Mouse (Mus musculus) hindbrain, embryonic 12.5 days (tissue): ENCODE measurements at regions not wholly inside any gene's neighbourhood (a gene's known extent, or its start where the extent isn't known, plus 50 kb on each side); places are given as distances from the start of the nearest gene placed in this dataset.

Source experiments
- ATAC-seq: fragments of 200-750 bp; cut with Nextera tagmentation; 2 replicates; pipeline ENCODE4 v1.8.0; 2017; ENCODE audit warnings: moderate TSS enrichment; ENCODE audit not compliant: low FRiP score
- H3K27ac ChIP-seq: fragments of 300-500 bp; sonication (generic); 2 replicates; pipeline ENCODE4 v1.5.1; 2016; ENCODE audit warnings: mild to moderate bottlenecking
- H3K27me3 ChIP-seq: fragments of 300-500 bp; sonication (generic); 2 replicates; pipeline ENCODE4 v1.6.1; 2016; ENCODE audit warnings: mild to moderate bottlenecking
- H3K36me3 ChIP-seq: fragments of 300-500 bp; sonication (generic); 2 replicates; pipeline ENCODE4 v1.6.1; 2016; ENCODE audit warnings: mild to moderate bottlenecking
- H3K4me1 ChIP-seq: fragments of 300-500 bp; sonication (generic); 2 replicates; pipeline ENCODE4 v1.6.1; 2016
- H3K4me2 ChIP-seq: fragments of 300-500 bp; sonication (generic); replicated peaks from 2 replicates; pipeline ENCODE4 v1.6.1; 2016; ENCODE audit warnings: mild to moderate bottlenecking
- H3K4me3 ChIP-seq: fragments of 300-500 bp; sonication (generic); 2 replicates; pipeline ENCODE4 v1.5.1; 2016; ENCODE audit warnings: mild to moderate bottlenecking
- H3K9ac ChIP-seq: fragments of 300-500 bp; sonication (generic); 2 replicates; pipeline ENCODE4 v1.6.1; 2016; ENCODE audit warnings: mild to moderate bottlenecking, moderate library complexity
- H3K9me3 ChIP-seq: fragments of 300-500 bp; sonication (generic); replicated peaks from 2 replicates; pipeline ENCODE4 v1.6.1; 2016; ENCODE audit warnings: mild to moderate bottlenecking
- WGBS: fragments of 180-500 bp; shearing (Covaris S2); methylation state at CpG from one replicate; pipeline ENCODE4 v1.1.7; 2016; 5-methylcytosine and 5-hydroxymethylcytosine counted together

DNA sequence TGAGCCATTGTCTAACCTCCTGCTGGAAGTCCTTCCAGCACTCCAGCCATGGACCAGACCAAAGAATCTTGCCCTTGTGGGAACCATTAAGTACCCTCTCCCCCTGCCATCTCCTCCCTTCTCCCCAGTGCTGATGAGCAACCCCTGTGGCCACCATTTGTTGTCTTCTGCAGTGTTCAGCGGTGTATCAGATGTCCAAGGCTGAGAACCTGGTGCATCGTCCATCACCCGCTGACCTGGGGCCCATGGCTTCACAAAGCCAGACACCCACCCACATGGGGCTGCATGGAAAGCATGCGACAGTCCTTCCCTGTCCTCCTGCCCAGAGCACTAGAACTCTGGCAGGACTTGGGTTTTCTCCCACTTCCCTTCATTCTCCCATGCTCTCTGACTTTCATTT is 1596.7 kb downstream of the D3Ertd751e start:
- no peak overlapping the region for H3K9ac ChIP-seq
- WGBS: 94% methylated on average over 4 of the region's 4 CpGs
- no peak for ATAC-seq
- no peaks in the 10 kb centered on the region for H3K9me3 ChIP-seq
- no peaks in the 10 kb centered on the region for H3K36me3 ChIP-seq
- H3K4me1 ChIP-seq: no peaks in the 10 kb centered on the region
- H3K4me3 ChIP-seq: no peak overlapping the region
- H3K27me3 ChIP-seq: no peaks in the 10 kb centered on the region
- no peak overlapping the region for H3K27ac ChIP-seq
- no peak overlapping the region for H3K4me2 ChIP-seq

DNA sequence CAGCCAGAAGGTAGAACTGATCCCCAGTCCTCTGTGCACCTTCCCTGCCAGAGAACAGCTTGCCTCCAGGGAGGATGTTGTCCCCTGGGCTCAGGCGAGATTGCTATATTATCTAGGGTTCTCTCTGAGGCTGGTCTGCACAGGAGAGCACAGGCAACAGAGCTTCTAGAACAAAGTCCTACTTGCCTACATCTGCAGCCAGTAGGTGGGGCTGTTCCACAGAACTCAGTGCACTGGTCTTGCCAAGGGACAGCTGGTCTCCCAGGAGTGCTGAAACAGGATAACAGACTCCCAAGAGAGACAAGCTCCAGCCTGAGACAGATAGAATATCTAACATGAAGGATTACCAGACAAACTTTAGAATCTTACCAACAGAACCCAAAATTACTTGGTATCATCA is 1600.5 kb downstream of the D3Ertd751e start:
- Histone ChIP-seq H3K27ac (no peak overlapping the region), H3K36me3 (no peaks in the 10 kb centered on the region), H3K4me1 (no peaks in the 10 kb centered on the region), H3K9ac (no peak overlapping the region), H3K27me3 (no peaks in the 10 kb centered on the region), H3K4me3 (no peak overlapping the region), H3K9me3 (no peaks in the 10 kb centered on the region), H3K4me2 (no peak overlapping the region)
- WGBS: 95% methylated on average over 1 of the region's 1 CpGs
- no peak for ATAC-seq

DNA sequence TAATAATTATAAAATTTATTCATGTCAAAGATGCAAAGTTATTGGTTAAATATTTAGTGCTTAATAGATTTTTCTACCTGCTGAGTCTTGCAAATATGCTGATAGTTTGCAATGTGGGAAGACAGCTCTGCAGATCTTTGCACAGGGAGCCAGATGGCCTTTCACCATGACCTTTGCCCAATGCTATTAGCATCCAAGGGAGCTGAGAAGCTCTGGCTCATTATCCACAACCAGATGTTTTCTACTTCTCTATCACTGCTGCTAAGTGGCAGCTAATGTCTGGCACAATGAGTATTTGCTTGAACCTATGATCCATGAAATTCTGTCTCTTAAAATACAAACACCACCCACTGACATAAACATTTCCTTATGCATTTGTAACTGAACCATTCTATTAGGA is 1610.4 kb downstream of the D3Ertd751e start:
- Histone ChIP-seq H3K27ac (no peak overlapping the region), H3K27me3 (no peaks in the 10 kb centered on the region), H3K9ac (no peak overlapping the region), H3K36me3 (no peaks in the 10 kb centered on the region), H3K4me3 (no peak overlapping the region), H3K4me2 (no peak overlapping the region), H3K9me3 (no peaks in the 10 kb centered on the region), H3K4me1 (peaks cover 2% of the 10 kb centered on the region; the same call in 1 of the 2 replicates)
- ATAC-seq: 0 out of 2 replicates have a peak, but pooled peaks have one; percentile 64

DNA sequence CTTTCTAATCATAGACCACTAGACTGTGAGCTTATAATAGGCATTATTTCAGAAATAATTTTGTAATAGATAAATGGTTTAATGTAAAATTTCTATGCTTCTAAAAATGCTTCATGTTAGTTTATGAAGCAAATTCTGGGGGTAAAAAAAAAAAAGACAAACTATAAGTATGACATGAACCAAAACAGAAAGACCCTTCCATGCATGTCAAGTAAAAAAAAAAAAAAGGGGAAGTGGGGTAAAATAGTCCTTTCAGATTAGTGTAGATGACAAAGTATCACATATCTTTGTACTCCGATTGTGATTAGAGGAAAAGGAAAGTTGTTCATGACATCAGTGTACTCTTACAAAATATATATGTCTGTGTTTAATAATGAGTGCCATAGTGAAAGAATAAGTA is 1616.1 kb downstream of the D3Ertd751e start:
- Histone ChIP-seq H3K9ac (no peak overlapping the region), H3K4me2 (no peak overlapping the region), H3K36me3 (no peaks in the 10 kb centered on the region), H3K27me3 (no peaks in the 10 kb centered on the region), H3K4me1 (no peaks in the 10 kb centered on the region), H3K9me3 (no peaks in the 10 kb centered on the region), H3K4me3 (no peak overlapping the region), H3K27ac (no peak overlapping the region)
- WGBS: 88% methylated on average over 1 of the region's 1 CpGs
- ATAC-seq: no peak

DNA sequence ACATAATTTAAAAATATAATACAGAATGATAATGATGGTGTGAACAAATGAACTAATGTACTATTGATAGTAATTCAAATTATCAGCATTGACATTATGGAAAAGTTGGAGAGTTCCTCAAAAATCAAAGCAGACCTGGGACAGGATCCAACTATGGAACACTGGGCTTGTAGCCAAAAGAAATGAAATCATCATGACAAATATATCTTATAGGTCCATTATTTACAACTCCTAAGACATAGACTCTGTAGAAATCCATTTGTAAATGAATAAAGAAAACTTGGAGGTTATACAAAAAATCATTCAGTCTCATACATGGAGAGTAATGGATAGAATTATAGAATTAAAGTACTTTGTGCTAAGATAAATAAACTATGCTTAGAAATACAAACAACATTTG is 1657.5 kb downstream of the D3Ertd751e start:
- Histone ChIP-seq H3K4me3 (no peak overlapping the region), H3K9ac (no peak overlapping the region), H3K4me2 (no peak overlapping the region), H3K9me3 (no peaks in the 10 kb centered on the region), H3K36me3 (no peaks in the 10 kb centered on the region), H3K27me3 (no peaks in the 10 kb centered on the region), H3K4me1 (no peaks in the 10 kb centered on the region), H3K27ac (no peak overlapping the region)
- ATAC-seq: no peak

DNA sequence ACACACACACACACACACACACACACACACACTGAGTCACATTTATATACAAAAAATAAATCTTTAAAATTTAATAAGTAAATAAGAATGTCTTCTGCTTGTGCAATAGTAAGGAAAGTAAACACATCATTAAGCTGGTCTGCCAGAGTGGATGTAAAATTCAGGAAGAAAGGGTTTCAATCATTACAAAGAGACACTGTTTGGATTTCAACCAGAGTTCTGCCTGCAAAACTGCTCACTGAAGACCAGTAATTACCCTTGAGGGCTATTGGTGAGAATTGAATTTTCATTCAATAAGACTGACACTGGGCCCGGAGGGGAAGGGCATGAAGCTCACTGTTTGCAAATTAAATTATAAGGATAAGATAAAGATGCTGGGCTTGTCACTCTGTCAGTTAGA is 1682.5 kb downstream of the D3Ertd751e start:
- no peak overlapping the region for H3K4me3 ChIP-seq
- no peak for ATAC-seq
- H3K4me1 ChIP-seq: no peaks in the 10 kb centered on the region
- no peak overlapping the region for H3K4me2 ChIP-seq
- H3K27ac ChIP-seq: no peak overlapping the region
- H3K36me3 ChIP-seq: no peaks in the 10 kb centered on the region
- no peaks in the 10 kb centered on the region for H3K9me3 ChIP-seq
- H3K9ac ChIP-seq: no peak overlapping the region
- 47% methylated on average over 1 of the region's 1 CpGs for WGBS
- H3K27me3 ChIP-seq: no peaks in the 10 kb centered on the region

DNA sequence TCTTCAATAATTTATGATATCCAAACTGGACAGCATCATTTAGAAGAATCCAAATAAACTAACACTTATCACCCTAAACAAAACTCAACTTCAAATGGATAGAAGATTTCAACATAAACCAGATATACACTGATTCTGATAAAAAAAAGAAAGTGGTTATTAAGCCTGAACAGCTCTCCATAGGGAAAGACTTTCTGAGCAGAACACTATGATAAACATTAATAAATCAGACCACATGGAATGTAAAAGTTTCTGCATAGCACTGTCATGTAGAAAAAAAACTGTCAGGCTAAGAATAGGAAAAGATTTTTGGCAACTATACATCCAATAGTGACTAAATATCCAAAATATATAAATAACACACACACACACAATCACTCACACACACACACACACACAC is 1684.3 kb downstream of the D3Ertd751e start:
- Histone ChIP-seq H3K27me3 (no peaks in the 10 kb centered on the region), H3K9me3 (no peaks in the 10 kb centered on the region), H3K4me1 (no peaks in the 10 kb centered on the region), H3K4me2 (no peak overlapping the region), H3K9ac (no peak overlapping the region), H3K27ac (no peak overlapping the region), H3K4me3 (no peak overlapping the region), H3K36me3 (no peaks in the 10 kb centered on the region)
- ATAC-seq: no peak

DNA sequence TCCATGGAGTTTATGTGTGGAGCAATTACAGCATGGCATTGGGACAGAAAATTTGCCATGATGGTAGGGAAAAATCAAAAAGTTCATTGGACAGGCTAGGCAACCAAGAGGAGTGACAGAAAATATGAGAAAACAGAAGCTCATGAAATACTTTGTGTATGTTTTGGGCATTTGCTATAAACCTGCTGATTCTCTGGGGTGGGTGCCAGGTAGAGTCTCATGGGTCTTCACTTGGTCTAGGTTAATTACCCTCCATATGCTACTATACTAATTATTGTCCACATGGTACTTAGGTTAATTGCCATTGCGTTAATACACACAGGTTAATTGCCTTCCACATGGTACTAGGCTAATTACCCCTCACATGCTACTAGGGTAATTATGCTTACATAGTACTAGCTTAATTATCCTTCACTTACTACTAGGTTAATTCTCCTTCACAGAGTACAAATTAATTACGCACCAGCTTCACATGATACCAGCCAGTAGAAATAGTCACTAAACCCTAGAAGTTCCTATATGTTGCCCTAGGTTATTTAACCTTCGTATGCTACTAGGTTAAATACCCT is 1719.2 kb downstream of the D3Ertd751e start:
- WGBS: 88% methylated on average over 3 of the region's 3 CpGs
- Histone ChIP-seq H3K27me3 (no peaks in the 10 kb centered on the region), H3K4me3 (no peak overlapping the region), H3K36me3 (no peaks in the 10 kb centered on the region), H3K4me1 (no peaks in the 10 kb centered on the region), H3K9ac (no peak overlapping the region), H3K9me3 (no peaks in the 10 kb centered on the region), H3K27ac (no peak overlapping the region), H3K4me2 (no peak overlapping the region)
- no peak for ATAC-seq
